Mouse (Mus musculus) hindbrain, embryonic 10.5 days (tissue): ENCODE measurements around the gene Pomgnt1. TPM values are rescaled to one million over a fixed set of nuclear protein-coding genes. Genes with fewer than 3 reads are reported as not detected.

ENCODE experiments used
- DNase-seq: peaks from one replicate; pipeline ENCODE4 v3.0.0-alpha.2; 2017; ENCODE audit warnings: low spot score
- H3K27ac ChIP-seq: fragments of 300-500 bp; sonication (generic); 2 replicates; pipeline ENCODE4 v1.5.1; 2016; ENCODE audit warnings: mild to moderate bottlenecking, moderate library complexity
- H3K27me3 ChIP-seq: fragments of 300-500 bp; sonication (generic); 2 replicates; pipeline ENCODE4 v1.6.1; 2016; ENCODE audit warnings: mild to moderate bottlenecking; ENCODE audit not compliant: poor library complexity, insufficient read depth, severe bottlenecking
- H3K36me3 ChIP-seq: fragments of 300-500 bp; sonication (generic); 2 replicates; pipeline ENCODE4 v1.6.1; 2016; ENCODE audit warnings: mild to moderate bottlenecking, moderate library complexity
- H3K4me1 ChIP-seq: fragments of 300-500 bp; sonication (generic); replicated peaks from 2 replicates; pipeline ENCODE4 v1.6.1; 2016; ENCODE audit warnings: mild to moderate bottlenecking
- H3K4me3 ChIP-seq: fragments of 300-500 bp; sonication (generic); 2 replicates; pipeline ENCODE4 v1.5.1; 2016; ENCODE audit warnings: mild to moderate bottlenecking, moderate library complexity
- H3K9me3 ChIP-seq: fragments of 300-500 bp; sonication (generic); 2 replicates; pipeline ENCODE4 v1.6.1; 2016; ENCODE audit warnings: mild to moderate bottlenecking, moderate library complexity
- WGBS: fragments of 180-500 bp; shearing (Covaris S2); methylation state at CpG from one replicate; pipeline ENCODE4 v1.1.7; 2016; 5-methylcytosine and 5-hydroxymethylcytosine counted together
- polyA plus RNA-seq: library from polyadenylated mRNA; unstranded; fragments of >200 nt; fragmentation: Nextera tagmentation; extraction: Ambion mirVana; gene quantifications from 2 replicates; pipeline ENCODE4 v1.2.1, GENCODE M21; 2016

Pomgnt1 gene
- polyA plus RNA-seq, 1 experiment from 2014 or later = 55.0 TPM

DNA sequence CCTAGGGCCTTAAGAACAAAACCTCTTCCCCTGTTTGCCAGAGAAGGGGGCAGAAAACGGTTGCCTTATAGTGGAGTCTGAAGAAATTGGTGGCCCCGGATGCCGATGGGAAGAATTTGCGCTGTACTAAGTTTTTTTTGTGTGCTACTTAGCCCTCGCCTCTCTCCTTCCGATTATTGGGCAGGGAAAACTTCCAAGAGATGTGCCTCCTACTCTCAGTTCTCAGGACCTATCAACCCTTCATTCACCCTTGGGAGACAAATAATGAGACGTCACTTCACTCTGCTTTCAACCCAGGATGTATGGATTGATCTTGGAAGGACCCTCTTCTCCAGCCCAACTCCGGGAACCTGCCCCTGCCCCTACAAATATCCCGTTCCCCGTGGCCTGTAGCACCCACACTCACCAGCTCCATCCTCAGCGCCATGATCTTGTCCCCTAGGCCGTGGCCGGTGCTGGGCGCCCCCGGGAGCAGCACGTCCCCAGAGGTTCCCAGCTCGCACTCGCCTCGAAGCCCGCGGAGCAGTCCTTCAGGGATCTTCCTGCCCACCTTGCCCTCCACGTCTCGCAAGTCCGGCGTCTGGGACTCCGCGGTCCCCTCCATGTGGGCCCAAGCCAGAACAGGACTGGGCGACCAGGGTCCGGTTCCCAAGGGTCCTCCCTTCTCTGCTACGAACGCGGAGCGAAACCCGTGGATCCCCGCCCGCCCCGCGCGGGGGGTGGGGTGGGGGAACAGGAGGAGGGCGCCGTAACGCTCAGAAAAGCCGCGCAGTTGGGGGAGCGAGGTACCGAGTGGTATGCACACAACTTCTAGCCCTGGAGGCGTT is 20.5 kb downstream of the Pomgnt1 start:
- Histone ChIP-seq H3K4me3 (peak overlapping the region; percentile 68), H3K27ac (peak overlapping the region; percentile 81), H3K36me3 (no peaks in the 10 kb centered on the region), H3K27me3 (peaks cover 35% of the 10 kb centered on the region), H3K9me3 (no peaks in the 10 kb centered on the region), H3K4me1 (peaks cover 34% of the 10 kb centered on the region)
- peak; percentile 62 for DNase-seq
- WGBS = under 1% methylated on average over 47 of the region's 47 CpGs

DNA sequence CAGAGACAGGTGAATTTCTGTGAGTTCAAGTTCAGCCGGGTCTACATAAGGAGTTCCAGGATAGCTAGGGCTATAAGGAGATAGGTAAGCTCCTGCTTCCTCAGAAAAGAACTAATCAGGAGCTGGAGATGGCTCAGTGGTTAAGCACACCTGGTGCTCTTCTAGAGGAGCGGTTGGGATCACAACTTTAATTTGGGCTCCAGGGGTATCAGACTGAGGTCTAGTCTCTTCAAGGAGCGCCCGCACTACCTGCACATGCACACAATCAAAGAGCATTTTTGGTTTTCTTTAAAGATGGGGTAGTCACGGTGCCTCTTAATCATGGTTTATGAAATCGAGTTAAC is 26.1 kb downstream of the Pomgnt1 start:
- Histone ChIP-seq H3K27ac (peak overlapping the region; percentile 97), H3K4me3 (peak overlapping the region; percentile 81), H3K9me3 (no peaks in the 10 kb centered on the region), H3K36me3 (peaks cover 32% of the 10 kb centered on the region), H3K27me3 (peaks cover 4% of the 10 kb centered on the region; the same call in 1 of the 2 replicates), H3K4me1 (peaks cover 22% of the 10 kb centered on the region)
- no peak for DNase-seq
- whole genome bisulfite sequencing = 23% methylated on average over 6 of the region's 6 CpGs

DNA sequence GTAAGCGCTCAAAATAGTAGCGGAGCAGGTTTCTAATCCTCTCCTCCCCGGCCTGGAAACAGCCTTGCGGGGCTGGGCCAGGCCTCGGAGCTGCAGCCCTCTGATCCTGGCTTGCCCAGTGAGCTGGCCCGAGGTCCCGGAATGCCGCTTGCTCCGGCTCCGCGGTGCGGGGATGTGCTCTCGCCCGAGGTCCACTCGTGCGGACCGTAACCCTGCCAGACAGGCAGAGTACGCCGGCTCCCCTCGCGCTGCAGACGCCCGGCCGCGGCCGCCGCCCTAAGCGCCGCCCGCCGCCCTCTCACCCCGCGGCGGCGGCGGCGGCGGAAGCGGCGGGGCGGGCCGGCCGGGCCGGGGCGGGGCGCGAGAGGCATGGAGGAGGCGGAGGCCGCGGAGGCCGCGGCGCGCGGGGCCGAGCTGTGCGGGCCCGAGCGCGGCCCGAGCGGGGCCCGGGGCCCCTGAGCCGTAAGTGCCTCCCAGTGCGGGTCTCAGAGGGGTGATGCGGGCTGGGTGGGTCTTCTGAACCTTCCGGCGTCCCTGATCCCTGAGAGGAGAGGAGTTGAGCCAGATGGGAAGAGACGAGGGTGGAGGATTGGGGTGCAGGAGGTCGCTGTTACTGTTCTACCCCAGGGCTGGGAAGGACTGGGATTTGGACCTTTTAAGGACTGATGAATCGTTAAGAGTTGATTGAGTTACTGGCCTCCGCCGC is 26.7 kb downstream of the Pomgnt1 start:
- peak overlapping the region; percentile 97 for H3K27ac ChIP-seq
- under 1% methylated on average over 73 of the region's 73 CpGs for WGBS

DNA sequence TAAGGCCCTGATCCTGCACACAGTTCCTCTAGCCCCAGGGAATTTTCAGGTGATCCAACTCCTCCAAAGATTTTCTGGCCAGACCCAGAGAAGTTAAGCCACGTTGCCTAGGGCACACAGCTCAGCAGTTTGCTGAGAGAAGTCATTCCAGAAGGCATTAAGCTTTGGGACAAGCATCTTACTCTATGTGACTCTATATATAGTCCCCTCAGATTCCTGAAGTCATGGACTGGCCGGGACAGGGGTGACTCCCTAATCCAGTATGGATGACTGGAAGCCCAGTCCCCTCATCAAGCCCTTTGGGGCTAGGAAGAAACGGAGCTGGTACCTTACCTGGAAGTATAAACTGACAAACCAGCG is 27.2 kb downstream of the Pomgnt1 start:
- peaks cover 43% of the 10 kb centered on the region for H3K36me3 ChIP-seq
- peak overlapping the region; percentile 97 for H3K27ac ChIP-seq
- DNase-seq = no peak
- no peaks in the 10 kb centered on the region for H3K9me3 ChIP-seq
- H3K4me1 ChIP-seq = peaks cover 21% of the 10 kb centered on the region
- no peaks in the 10 kb centered on the region for H3K27me3 ChIP-seq
- 31% methylated on average over 4 of the region's 4 CpGs for WGBS
- peak overlapping the region; percentile 81 for H3K4me3 ChIP-seq

More for the DNA sequence above, 26.7 kb downstream of the Pomgnt1 start:
- Histone ChIP-seq H3K4me3 (peak overlapping the region; percentile 81), H3K27me3 (no peaks in the 10 kb centered on the region; the same call in 1 of the 2 replicates), H3K36me3 (peaks cover 37% of the 10 kb centered on the region), H3K4me1 (peaks cover 21% of the 10 kb centered on the region), H3K9me3 (no peaks in the 10 kb centered on the region)
- peak; percentile 77 for DNase-seq

DNA sequence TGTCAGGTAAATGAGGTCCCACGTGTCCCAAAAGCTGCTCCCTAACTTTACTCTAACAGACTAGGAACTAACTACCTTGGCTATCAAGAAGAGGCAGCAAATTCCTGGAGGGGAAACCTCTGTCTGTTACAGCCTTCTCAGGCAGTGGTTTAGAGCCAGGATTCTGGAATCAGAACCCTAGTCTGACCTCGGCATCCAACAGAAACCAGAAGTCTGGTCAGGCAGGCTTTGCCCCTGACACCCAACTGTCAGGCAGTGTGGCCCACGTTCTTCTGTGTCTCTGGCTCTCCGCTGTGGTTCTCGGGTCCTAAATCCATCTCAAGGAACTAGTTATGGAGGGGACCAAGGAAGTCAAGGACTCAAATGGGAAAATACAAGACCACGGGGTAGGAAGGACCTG is 27.6 kb downstream of the Pomgnt1 start, which contains the start of gene Lurap1:
Gene Lurap1 (minus strand): TSS at position 101 of the 400 bp plus-strand sequence.
- peak within 1 kb of the TSS; percentile 97 for H3K27ac ChIP-seq
- peaks cover 21% of the 10 kb centered on the region for H3K4me1 ChIP-seq
- WGBS = 81% methylated on average over 6 of the region's 6 CpGs
- no peak for DNase-seq
- peak within 1 kb of the TSS; percentile 81 for H3K4me3 ChIP-seq
- no peaks in the 10 kb centered on the region for H3K9me3 ChIP-seq
- H3K27me3 ChIP-seq = no peaks in the 10 kb centered on the region
- peaks cover 47% of the 10 kb centered on the region for H3K36me3 ChIP-seq

DNA sequence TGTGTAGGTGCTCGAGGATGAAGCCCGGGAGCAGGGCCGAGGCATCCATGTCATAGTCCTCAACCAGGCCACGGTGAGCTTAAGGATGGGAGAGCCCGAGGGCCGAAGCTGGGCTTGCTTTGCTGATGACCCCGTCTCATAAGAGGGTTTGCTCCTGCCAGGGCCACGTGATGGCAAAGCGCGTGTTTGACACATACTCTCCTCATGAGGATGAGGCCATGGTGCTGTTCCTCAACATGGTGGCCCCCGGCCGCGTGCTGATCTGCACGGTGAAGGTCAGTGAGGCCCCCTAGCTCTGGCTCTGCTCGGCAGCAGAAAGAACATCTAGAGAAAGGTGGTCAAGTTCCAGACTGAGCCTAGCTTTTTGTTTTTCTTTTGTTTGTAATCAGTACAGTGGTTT is 29.1 kb downstream of the Pomgnt1 start:
- Histone ChIP-seq H3K27ac (no peak overlapping the region), H3K27me3 (no peaks in the 10 kb centered on the region), H3K9me3 (no peaks in the 10 kb centered on the region), H3K36me3 (peaks cover 61% of the 10 kb centered on the region), H3K4me3 (no peak overlapping the region), H3K4me1 (peaks cover 21% of the 10 kb centered on the region)
- WGBS = 94% methylated on average over 15 of the region's 15 CpGs
- no peak for DNase-seq

DNA sequence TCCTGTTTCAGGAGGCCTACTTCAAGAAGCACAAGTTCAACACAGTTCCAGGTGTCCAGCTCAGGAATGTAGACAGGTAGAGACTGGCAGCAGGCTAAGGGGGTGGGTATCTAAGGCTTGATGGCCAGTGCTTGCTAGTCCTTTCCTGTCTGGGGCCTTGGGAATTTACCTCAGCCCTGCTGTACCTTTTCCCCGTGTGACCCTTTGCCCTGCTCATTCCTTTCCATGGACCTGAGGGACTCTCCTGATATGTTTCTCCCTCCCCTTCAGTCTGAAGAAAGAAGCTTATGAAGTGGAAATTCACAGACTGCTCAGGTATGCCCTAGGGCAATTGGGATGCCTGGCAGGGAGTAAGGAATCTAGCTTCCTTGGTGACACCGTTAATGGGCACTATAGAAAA is 34.2 kb downstream of the Pomgnt1 start:
- Histone ChIP-seq H3K27me3 (no peaks in the 10 kb centered on the region), H3K9me3 (no peaks in the 10 kb centered on the region), H3K27ac (no peak overlapping the region), H3K36me3 (peaks cover 86% of the 10 kb centered on the region), H3K4me1 (no peaks in the 10 kb centered on the region), H3K4me3 (no peak overlapping the region)
- WGBS = 84% methylated on average over 2 of the region's 2 CpGs
- DNase-seq = no peak

DNA sequence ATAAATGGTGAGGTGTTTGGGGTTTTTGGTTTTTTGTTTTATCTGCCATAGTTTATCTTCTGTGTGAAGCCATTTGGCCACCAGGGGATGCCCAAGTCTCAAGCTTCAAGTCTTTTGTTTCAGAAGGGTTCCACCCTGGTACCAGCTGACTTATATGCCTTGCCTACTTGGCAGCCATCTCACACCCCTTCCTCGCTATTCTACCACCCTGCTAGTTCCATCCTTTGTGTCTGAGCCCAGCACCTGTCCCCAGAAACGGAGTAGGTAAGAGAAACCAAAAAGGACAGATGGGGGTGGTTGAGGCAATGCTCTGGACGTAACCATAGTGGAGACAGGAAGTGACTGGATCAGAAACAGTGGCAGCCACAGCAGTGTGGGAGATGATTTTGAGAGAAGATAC is 36.3 kb downstream of the Pomgnt1 start:
- Histone ChIP-seq H3K9me3 (no peaks in the 10 kb centered on the region), H3K4me3 (no peak overlapping the region), H3K27me3 (no peaks in the 10 kb centered on the region), H3K36me3 (peaks cover 66% of the 10 kb centered on the region), H3K27ac (no peak overlapping the region), H3K4me1 (0 out of 2 replicates have a peak, but pooled peaks cover 5% of the 10 kb centered on the region)
- no peak for DNase-seq
- 83% methylated on average over 3 of the region's 3 CpGs for WGBS

DNA sequence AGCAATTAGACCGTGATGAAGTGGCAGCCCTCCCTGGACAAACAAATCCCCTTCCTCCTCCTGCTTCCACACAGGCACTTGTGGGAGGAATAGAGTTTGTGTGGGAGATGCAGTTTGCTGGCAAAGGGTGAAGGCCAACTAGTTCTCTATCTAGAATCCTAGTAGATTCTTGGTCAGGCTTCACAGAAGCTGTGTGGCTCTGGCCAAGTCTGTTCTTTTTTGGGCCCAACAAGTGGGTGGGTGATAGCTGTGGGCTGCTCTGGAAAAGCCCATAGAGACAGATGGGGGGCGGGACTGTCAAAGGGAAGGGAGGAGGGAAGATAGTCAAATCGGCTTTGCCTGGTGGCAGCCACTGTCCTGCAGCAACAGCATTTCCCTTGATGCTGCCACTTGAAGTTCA is 37.1 kb downstream of the Pomgnt1 start:
- DNase-seq = no peak
- Histone ChIP-seq H3K9me3 (no peaks in the 10 kb centered on the region), H3K27ac (no peak overlapping the region), H3K27me3 (no peaks in the 10 kb centered on the region), H3K4me3 (no peak overlapping the region), H3K4me1 (peaks cover 8% of the 10 kb centered on the region; the same call in 1 of the 2 replicates), H3K36me3 (peaks cover 57% of the 10 kb centered on the region)
- 81% methylated on average over 3 of the region's 3 CpGs for WGBS

DNA sequence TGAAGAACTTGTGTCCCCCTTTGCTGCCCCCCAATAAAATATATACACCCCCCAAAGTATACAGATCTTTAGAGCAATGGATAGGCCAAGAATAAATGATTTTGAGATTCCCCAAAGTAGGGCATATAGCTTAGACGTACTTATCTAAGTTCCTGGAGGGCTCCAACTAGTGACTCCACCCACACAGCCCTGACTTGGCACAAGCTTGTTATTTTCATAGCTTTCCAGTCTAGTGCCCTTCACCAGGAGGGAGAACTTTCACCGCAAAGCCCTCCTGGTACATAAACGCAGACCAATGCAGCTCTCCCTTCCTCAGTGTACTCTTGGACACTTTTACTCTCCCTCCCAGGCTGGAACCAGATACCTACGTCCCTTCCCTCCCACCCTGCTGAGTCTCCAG is 38.5 kb downstream of the Pomgnt1 start:
- Histone ChIP-seq H3K9me3 (no peaks in the 10 kb centered on the region), H3K36me3 (peaks cover 44% of the 10 kb centered on the region), H3K27ac (no peak overlapping the region), H3K27me3 (no peaks in the 10 kb centered on the region), H3K4me3 (no peak overlapping the region), H3K4me1 (peaks cover 12% of the 10 kb centered on the region; the same call in 1 of the 2 replicates)
- DNase-seq = no peak
- 80% methylated on average over 4 of the region's 4 CpGs for WGBS

DNA sequence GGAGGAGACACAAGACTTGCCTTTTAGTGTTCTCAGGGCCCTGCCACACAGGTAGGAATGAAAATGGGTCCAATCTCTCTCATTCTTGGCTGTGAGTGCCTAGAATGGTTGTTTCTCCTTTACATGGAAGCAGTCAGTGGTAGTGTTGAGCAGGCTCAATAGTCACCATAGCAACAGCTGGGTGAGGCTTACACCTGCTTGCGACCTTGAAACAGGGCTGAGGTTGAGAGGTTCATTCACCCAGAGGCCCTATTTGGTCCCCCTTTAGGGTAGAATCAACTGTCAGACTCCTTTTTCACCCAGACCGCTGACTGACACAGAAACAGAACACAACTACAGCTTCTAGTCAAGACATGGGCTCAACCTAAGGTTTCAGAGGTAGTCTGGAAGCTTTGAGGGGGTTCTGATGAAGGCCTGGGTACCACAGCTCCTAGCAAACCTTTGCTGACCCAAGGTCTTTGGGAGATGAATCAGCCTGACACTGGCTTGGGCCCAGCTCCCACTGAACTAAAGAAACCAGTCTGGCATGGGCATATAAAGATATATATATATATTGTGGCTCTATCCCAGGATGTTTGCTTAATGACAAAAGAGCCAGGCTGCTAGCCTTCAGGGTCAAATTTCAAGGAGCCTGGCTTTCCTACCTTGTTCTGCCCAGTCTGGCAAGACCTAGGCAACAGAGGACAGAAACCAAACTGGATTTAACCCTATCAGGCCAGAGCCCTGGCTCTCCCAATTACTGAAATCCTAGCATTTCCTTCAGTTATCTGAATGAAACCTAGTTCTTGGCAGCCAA is 41.3 kb downstream of the Pomgnt1 start:
- Histone ChIP-seq H3K27me3 (no peaks in the 10 kb centered on the region), H3K4me1 (peaks cover 12% of the 10 kb centered on the region; the same call in 1 of the 2 replicates), H3K36me3 (peaks cover 15% of the 10 kb centered on the region), H3K27ac (no peak overlapping the region), H3K9me3 (no peaks in the 10 kb centered on the region), H3K4me3 (no peak overlapping the region)
- DNase-seq = no peak
- 88% methylated on average over 2 of the region's 2 CpGs for WGBS

DNA sequence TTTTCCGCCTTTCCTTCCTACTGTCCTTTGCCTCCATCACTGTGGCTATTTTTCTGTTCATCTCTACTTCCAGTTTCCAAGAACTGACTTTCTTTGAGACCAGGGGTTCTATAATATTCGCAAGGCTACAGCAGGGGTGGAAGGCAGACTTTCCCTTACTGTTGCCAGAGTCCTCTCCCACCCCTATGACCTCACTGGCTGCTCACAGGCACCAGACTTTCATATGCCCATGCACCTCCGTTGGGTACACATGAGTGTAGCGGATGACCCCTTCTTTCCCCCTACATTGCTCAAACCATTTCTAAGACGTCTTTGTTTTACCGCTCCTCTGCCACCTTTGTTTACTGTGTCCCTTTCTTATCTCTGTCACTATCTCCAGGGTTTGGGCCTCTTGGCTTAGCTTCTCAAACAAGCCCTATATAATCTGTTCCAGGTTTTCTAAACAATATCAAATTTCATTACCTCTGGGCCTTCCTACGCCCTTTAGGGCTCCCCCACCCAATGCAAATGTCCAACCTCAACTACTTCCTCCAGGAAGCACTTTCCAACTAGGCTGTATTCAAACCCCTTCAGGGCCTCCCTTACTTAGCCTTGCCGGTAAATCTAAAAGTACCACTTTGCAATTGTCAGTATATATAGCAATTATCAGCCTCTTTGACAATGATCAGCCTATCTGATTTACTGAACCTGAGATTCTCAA is 42.2 kb downstream of the Pomgnt1 start:
- DNase-seq = no peak
- H3K4me1 ChIP-seq = peaks cover 12% of the 10 kb centered on the region; the same call in 1 of the 2 replicates
- H3K4me3 ChIP-seq = no peak overlapping the region
- peaks cover 6% of the 10 kb centered on the region for H3K36me3 ChIP-seq
- WGBS = 72% methylated on average over 8 of the region's 8 CpGs
- H3K27ac ChIP-seq = no peak overlapping the region
- H3K9me3 ChIP-seq = no peaks in the 10 kb centered on the region
- no peaks in the 10 kb centered on the region for H3K27me3 ChIP-seq
